Mouse (Mus musculus): Measurements from ENCODE around the gene Pitpnm3. TPM values are rescaled to one million over a fixed set of nuclear protein-coding genes. Genes with fewer than 3 reads are reported as not detected.

The Pitpnm3 gene
- polyA plus RNA-seq, 1 experiment, result not detected

GRCm38 (mm10) chr11:72005547-72005946 is 130.0 kb downstream of the Pitpnm3 start:
- H3K36me3 ChIP-seq (ENCODE audit: control insufficient read depth), result no peaks in the 10 kb centered on the region
- H3K27me3 ChIP-seq (ENCODE audit: control insufficient read depth), result no peaks in the 10 kb centered on the region
- no peak overlapping the region for H3K4me3 ChIP-seq (replicated peaks)
- no peak for TF ChIP-seq TAL1 (IDR thresholded peaks at IDR 0.05; ENCODE audit: low read length)
- TF ChIP-seq GATA1 (IDR thresholded peaks at IDR 0.05; ENCODE audit: low read length), result no peak
- H3K4me1 ChIP-seq (ENCODE audit: control insufficient read depth), result no peaks in the 10 kb centered on the region
- H3K9me3 ChIP-seq (ENCODE audit: control insufficient read depth, low read length), result no peaks in the 10 kb centered on the region

- Histone ChIP-seq H3K4me1 (ENCODE audit: control insufficient read depth) (no peaks in the 10 kb centered on the region), H3K9me3 (ENCODE audit: control insufficient read depth, low read length) (no peaks in the 10 kb centered on the region), H3K36me3 (ENCODE audit: control insufficient read depth) (no peaks in the 10 kb centered on the region), H3K27me3 (ENCODE audit: control insufficient read depth) (no peaks in the 10 kb centered on the region), H3K4me3 (replicated peaks) (no peak overlapping the region)
- TF ChIP-seq GATA1 (IDR thresholded peaks at IDR 0.05; ENCODE audit: low read length), result no peak
- TF ChIP-seq TAL1 (IDR thresholded peaks at IDR 0.05; ENCODE audit: low read length), result no peak
Measured at GRCm38 (mm10) chr11:72003171-72003570, 132.4 kb downstream of the Pitpnm3 start.

- Histone ChIP-seq H3K4me1 (ENCODE audit: control insufficient read depth) (no peaks in the 10 kb centered on the region), H3K9me3 (ENCODE audit: control insufficient read depth, low read length) (no peaks in the 10 kb centered on the region), H3K27me3 (ENCODE audit: control insufficient read depth) (peaks cover 1% of the 10 kb centered on the region; the same call in 1 of the 2 replicates), H3K4me3 (replicated peaks) (no peak overlapping the region), H3K36me3 (ENCODE audit: control insufficient read depth) (no peaks in the 10 kb centered on the region)
- TF ChIP-seq TAL1 (IDR thresholded peaks at IDR 0.05; ENCODE audit: low read length) (no peak), GATA1 (IDR thresholded peaks at IDR 0.05; ENCODE audit: low read length) (no peak)
Measured at GRCm38 (mm10) chr11:72002138-72002853, 133.3 kb downstream of the Pitpnm3 start.

- Histone ChIP-seq H3K4me1 (ENCODE audit: control insufficient read depth) (no peaks in the 10 kb centered on the region), H3K9me3 (ENCODE audit: control insufficient read depth, low read length) (no peaks in the 10 kb centered on the region), H3K4me3 (replicated peaks) (no peak overlapping the region), H3K36me3 (ENCODE audit: control insufficient read depth) (no peaks in the 10 kb centered on the region), H3K27me3 (ENCODE audit: control insufficient read depth) (peaks cover 6% of the 10 kb centered on the region; the same call in 1 of the 2 replicates)
- TF ChIP-seq GATA1 (IDR thresholded peaks at IDR 0.05; ENCODE audit: low read length) (no peak), TAL1 (IDR thresholded peaks at IDR 0.05; ENCODE audit: low read length) (no peak)
Measured at GRCm38 (mm10) chr11:72000194-72000593, 135.4 kb downstream of the Pitpnm3 start.

Other genes with a start within 250 kb of the Pitpnm3 start
- 0.02 TPM in 2 replicates for gene Aipl1, start 98.3 kb downstream of the Pitpnm3 start, polyA plus RNA-seq (2012)
- gene Pimreg, start 93.7 kb downstream of the Pitpnm3 start, polyA plus RNA-seq (2012), result 0.17 and 0.25 TPM in 2 replicates
- 0.02 and 0.03 TPM in 2 replicates for gene Gm43951, start 71.1 kb upstream of the Pitpnm3 start, polyA plus RNA-seq (2012)
- gene 4933427D14Rik, start 71.7 kb upstream of the Pitpnm3 start, polyA plus RNA-seq (2012), result 0.05 and 0.09 TPM in 2 replicates
- gene Txndc17, start 71.8 kb upstream of the Pitpnm3 start, polyA plus RNA-seq (2012), result 2.1 and 3.2 TPM in 2 replicates
- gene Med31, start 79.8 kb upstream of the Pitpnm3 start, polyA plus RNA-seq (2012), result 0.09 and 0.14 TPM in 2 replicates
- not detected in 2 replicates for gene Slc13a5, start 131.4 kb upstream of the Pitpnm3 start, polyA plus RNA-seq (2012)
- not detected in 2 replicates for gene Xaf1, start 165.9 kb upstream of the Pitpnm3 start, polyA plus RNA-seq (2012)
- gene Fbxo39, start 178.7 kb upstream of the Pitpnm3 start, polyA plus RNA-seq (2012), result not detected in 2 replicates
- not detected in 2 replicates for gene Tekt1, start 226.7 kb upstream of the Pitpnm3 start, polyA plus RNA-seq (2012)